Mouse (Mus musculus) hindbrain, postnatal 0 days (tissue): ENCODE measurements around the gene Gm21616. TPM values are rescaled to one million over a fixed set of nuclear protein-coding genes. Genes with fewer than 3 reads are reported as not detected.
"Not testable (repeated sequence)": the region's sequence is repeated elsewhere in the genome, so short reads cannot be mapped to it uniquely, and the experiment has no call there.

Experiments used
- ATAC-seq: fragments of 200-750 bp; cut with Nextera tagmentation; 2 replicates; pipeline ENCODE4 v1.8.0; 2017; ENCODE audit warnings: mild to moderate bottlenecking, moderate TSS enrichment, moderate library complexity
- DNase-seq: peaks from one replicate; pipeline ENCODE4 v3.0.0-alpha.2; 2015; ENCODE audit warnings: low spot score
- H3K27ac ChIP-seq: fragments of 300-500 bp; sonication (generic); 2 replicates; pipeline ENCODE4 v1.5.1; 2014; ENCODE audit warnings: mild to moderate bottlenecking
- H3K27me3 ChIP-seq: fragments of 300-500 bp; sonication (generic); 2 replicates; pipeline ENCODE4 v1.6.1; 2014; ENCODE audit warnings: low read length, mixed read lengths; ENCODE audit not compliant: insufficient read depth
- H3K36me3 ChIP-seq: fragments of 300-500 bp; sonication (generic); 2 replicates; pipeline ENCODE4 v1.6.1; 2014; ENCODE audit warnings: low read length, mixed read lengths; ENCODE audit not compliant: insufficient read depth
- H3K4me1 ChIP-seq: fragments of 300-500 bp; sonication (generic); 2 replicates; pipeline ENCODE4 v1.6.1; 2014; ENCODE audit warnings: antibody characterized with exemption, low read length, mixed read lengths; ENCODE audit not compliant: insufficient read depth
- H3K4me2 ChIP-seq: fragments of 300-500 bp; sonication (generic); 2 replicates; pipeline ENCODE4 v1.6.1; 2014; ENCODE audit warnings: low read depth, mild to moderate bottlenecking, low read length, moderate library complexity, mixed read lengths
- H3K4me3 ChIP-seq: fragments of 300-500 bp; sonication (generic); 2 replicates; pipeline ENCODE4 v1.5.1; 2014; ENCODE audit warnings: low read length
- H3K9ac ChIP-seq: fragments of 300-500 bp; sonication (generic); replicated peaks from 2 replicates; pipeline ENCODE4 v1.6.1; 2014; ENCODE audit warnings: mild to moderate bottlenecking, low read length, moderate library complexity, mixed read lengths
- H3K9me3 ChIP-seq: fragments of 300-500 bp; sonication (generic); 2 replicates; pipeline ENCODE4 v1.6.1; 2016; ENCODE audit warnings: low read length, mixed read lengths
- WGBS: fragments of 180-500 bp; shearing (Covaris S2); extraction: QIAGEN DNeasy Blood & Tissue Kit; methylation state at CpG from one replicate; pipeline ENCODE4 v1.1.7; 2014; 5-methylcytosine and 5-hydroxymethylcytosine counted together
- polyA plus RNA-seq: library from polyadenylated mRNA; unstranded; fragments of >200 nt; fragmentation: Nextera tagmentation; extraction: Ambion mirVana; gene quantifications from 2 replicates; pipeline ENCODE4 v1.2.1, GENCODE M21; 2015
- total RNA-seq: library from RNA; depleted of rRNA; stranded (reverse); fragments of >200 nt; gene quantifications from 2 replicates; pipeline ENCODE4 v1.2.3, GENCODE M21; 2014; rRNA removed

The Gm21616 gene
- not detected in 2 replicates for total RNA-seq
- not detected in 2 replicates for polyA plus RNA-seq

- not testable (repeated sequence) for DNase-seq, H3K27me3 ChIP-seq, H3K4me1 ChIP-seq, H3K36me3 ChIP-seq, H3K9me3 ChIP-seq, H3K27ac ChIP-seq, H3K4me3 ChIP-seq, H3K9ac ChIP-seq, H3K4me2 ChIP-seq, ATAC-seq
- WGBS: no CpG with 5 or more reads among the region's 4 CpGs
These were observed at the start of gene Gm21616 for GRCm38 (mm10) chrX:125435242-125435641. Gene Gm21616, plus strand, starts transcription at chrX:125435542.
